Mouse (Mus musculus): ENCODE measurements at regions not wholly inside any gene's neighbourhood (a gene's known extent, or its start where the extent isn't known, plus 50 kb on each side); places are given as distances from the start of the nearest gene placed in this dataset.
A peak's percentile ranks its signal among the peaks of the same experiment; 100 is the strongest.

- Histone ChIP-seq H3K9ac (ENCODE audit: insufficient read depth, low read depth, low read length, poor library complexity, severe bottlenecking) (no peak overlapping the region), H3K4me1 (ENCODE audit: control insufficient read depth in 2 of 2, insufficient read depth in 2 of 2, low read length in 2 of 2, poor library complexity in 1 of 2) (no peaks in the 10 kb centered on the region), H3K9me3 (ENCODE audit: control insufficient read depth, insufficient read depth, low read depth, low read length) (no peaks in the 10 kb centered on the region), H3K27ac (ENCODE audit: insufficient read depth, low read depth, low read length, poor library complexity, severe bottlenecking) (no peak overlapping the region), H3K36me3 (ENCODE audit: control insufficient read depth, insufficient read depth, low read length, poor library complexity, severe bottlenecking) (no peaks in the 10 kb centered on the region), H3K4me3 (ENCODE audit: insufficient read depth in 1 of 2, low read depth in 1 of 2, low read length in 2 of 2, poor library complexity in 1 of 2, severe bottlenecking in 1 of 2) (no peak overlapping the region)
- no peak for DNase-seq (ENCODE audit: low read depth, low spot score)
- in situ Hi-C loops (cut with MboI; ENCODE audit: low sequenced_read_pairs in 2 of 2, unreplicated experiment in 2 of 2) = no loop called here
- TF ChIP-seq HCFC1 (IDR thresholded peaks at IDR 0.05; ENCODE audit: borderline replicate concordance, insufficient read depth, low read length) (no peak), CHD2 (IDR thresholded peaks at IDR 0.05; ENCODE audit: low read depth, low read length) (no peak), ZNF384 (IDR thresholded peaks at IDR 0.05; ENCODE audit: low read depth, low read length) (no peak), ZC3H11A (IDR thresholded peaks at IDR 0.05; ENCODE audit: borderline replicate concordance, low read depth, low read length) (no peak), MAFK (IDR thresholded peaks at IDR 0.05; ENCODE audit: insufficient read depth, low read depth, low read length) (no peak)
Measured at GRCm38 (mm10) chr3:134630135-134630516, 198.7 kb upstream of the Tacr3 start.

GRCm38 (mm10) chr3:134648727-134649445 lies 179.9 kb upstream of the Tacr3 start:
- no peaks in the 10 kb centered on the region for H3K9me3 ChIP-seq (ENCODE audit: control insufficient read depth, insufficient read depth, low read depth, low read length)
- TF ChIP-seq ZNF384 (IDR thresholded peaks at IDR 0.05; ENCODE audit: low read depth, low read length) (no peak), ZC3H11A (IDR thresholded peaks at IDR 0.05; ENCODE audit: borderline replicate concordance, low read depth, low read length) (no peak), MAFK (IDR thresholded peaks at IDR 0.05; ENCODE audit: insufficient read depth, low read depth, low read length) (no peak), HCFC1 (IDR thresholded peaks at IDR 0.05; ENCODE audit: borderline replicate concordance, insufficient read depth, low read length) (no peak), CHD2 (IDR thresholded peaks at IDR 0.05; ENCODE audit: low read depth, low read length) (no peak)
- H3K4me3 ChIP-seq (ENCODE audit: insufficient read depth in 1 of 2, low read depth in 1 of 2, low read length in 2 of 2, poor library complexity in 1 of 2, severe bottlenecking in 1 of 2) = no peak overlapping the region
- no peak overlapping the region for H3K9ac ChIP-seq (ENCODE audit: insufficient read depth, low read depth, low read length, poor library complexity, severe bottlenecking)
- in situ Hi-C loops (cut with MboI; ENCODE audit: low sequenced_read_pairs in 2 of 2, unreplicated experiment in 2 of 2) = no loop called here
- H3K27ac ChIP-seq (ENCODE audit: insufficient read depth, low read depth, low read length, poor library complexity, severe bottlenecking) = no peak overlapping the region
- no peaks in the 10 kb centered on the region for H3K4me1 ChIP-seq (ENCODE audit: control insufficient read depth in 2 of 2, insufficient read depth in 2 of 2, low read length in 2 of 2, poor library complexity in 1 of 2)
- peak; percentile 11 for DNase-seq (ENCODE audit: low read depth, low spot score)
- no peaks in the 10 kb centered on the region for H3K36me3 ChIP-seq (ENCODE audit: control insufficient read depth, insufficient read depth, low read length, poor library complexity, severe bottlenecking)

- H3K4me3 ChIP-seq (ENCODE audit: insufficient read depth in 1 of 2, low read depth in 1 of 2, low read length in 2 of 2, poor library complexity in 1 of 2, severe bottlenecking in 1 of 2) = no peak overlapping the region
- H3K4me1 ChIP-seq (ENCODE audit: control insufficient read depth in 2 of 2, insufficient read depth in 2 of 2, low read length in 2 of 2, poor library complexity in 1 of 2) = no peaks in the 10 kb centered on the region
- TF ChIP-seq ZNF384 (IDR thresholded peaks at IDR 0.05; ENCODE audit: low read depth, low read length) (no peak), MAFK (IDR thresholded peaks at IDR 0.05; ENCODE audit: insufficient read depth, low read depth, low read length) (no peak), HCFC1 (IDR thresholded peaks at IDR 0.05; ENCODE audit: borderline replicate concordance, insufficient read depth, low read length) (no peak), CHD2 (IDR thresholded peaks at IDR 0.05; ENCODE audit: low read depth, low read length) (no peak), ZC3H11A (IDR thresholded peaks at IDR 0.05; ENCODE audit: borderline replicate concordance, low read depth, low read length) (no peak)
- H3K36me3 ChIP-seq (ENCODE audit: control insufficient read depth, insufficient read depth, low read length, poor library complexity, severe bottlenecking) = no peaks in the 10 kb centered on the region
- H3K9ac ChIP-seq (ENCODE audit: insufficient read depth, low read depth, low read length, poor library complexity, severe bottlenecking) = no peak overlapping the region
- DNase-seq (ENCODE audit: low read depth, low spot score) = no peak
- in situ Hi-C loops (cut with MboI; ENCODE audit: low sequenced_read_pairs in 2 of 2, unreplicated experiment in 2 of 2) = no loop called here
- H3K27ac ChIP-seq (ENCODE audit: insufficient read depth, low read depth, low read length, poor library complexity, severe bottlenecking) = no peak overlapping the region
- H3K9me3 ChIP-seq (ENCODE audit: control insufficient read depth, insufficient read depth, low read depth, low read length) = no peaks in the 10 kb centered on the region
Measured at GRCm38 (mm10) chr3:134654051-134654450, 174.8 kb upstream of the Tacr3 start.

DNA sequence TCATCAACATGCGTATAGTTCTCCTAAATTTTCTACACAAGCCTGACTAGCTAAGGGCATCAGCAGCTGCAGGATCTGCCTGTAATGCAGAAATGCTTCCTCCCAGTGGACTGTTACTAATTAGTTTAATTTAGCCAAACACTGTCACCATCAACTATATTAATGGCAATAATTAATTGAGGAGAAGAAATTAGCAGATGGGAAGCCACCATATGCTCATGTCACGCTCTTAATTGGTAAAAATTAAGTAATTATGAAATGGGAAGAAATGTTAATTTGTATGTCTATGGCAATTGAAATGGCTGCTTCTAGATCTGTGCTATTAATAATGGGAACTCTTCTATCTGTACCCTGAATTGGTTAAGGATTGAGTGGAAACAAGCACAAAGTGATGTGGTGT lies 133.9 kb upstream of the Tacr3 start:
- TF ChIP-seq HCFC1 (IDR thresholded peaks at IDR 0.05; ENCODE audit: borderline replicate concordance, insufficient read depth, low read length) (no peak), MAFK (IDR thresholded peaks at IDR 0.05; ENCODE audit: insufficient read depth, low read depth, low read length) (no peak), CHD2 (IDR thresholded peaks at IDR 0.05; ENCODE audit: low read depth, low read length) (no peak), ZC3H11A (IDR thresholded peaks at IDR 0.05; ENCODE audit: borderline replicate concordance, low read depth, low read length) (no peak), ZNF384 (IDR thresholded peaks at IDR 0.05; ENCODE audit: low read depth, low read length) (no peak)
- H3K36me3 ChIP-seq (ENCODE audit: control insufficient read depth, insufficient read depth, low read length, poor library complexity, severe bottlenecking) = no peaks in the 10 kb centered on the region
- no peak overlapping the region for H3K4me3 ChIP-seq (ENCODE audit: insufficient read depth in 1 of 2, low read depth in 1 of 2, low read length in 2 of 2, poor library complexity in 1 of 2, severe bottlenecking in 1 of 2)
- H3K4me1 ChIP-seq (ENCODE audit: control insufficient read depth in 2 of 2, insufficient read depth in 2 of 2, low read length in 2 of 2, poor library complexity in 1 of 2) = no peaks in the 10 kb centered on the region
- in situ Hi-C loops (cut with MboI; ENCODE audit: low sequenced_read_pairs in 2 of 2, unreplicated experiment in 2 of 2) = no loop called here
- no peak for DNase-seq (ENCODE audit: low read depth, low spot score)
- H3K9ac ChIP-seq (ENCODE audit: insufficient read depth, low read depth, low read length, poor library complexity, severe bottlenecking) = no peak overlapping the region
- no peaks in the 10 kb centered on the region for H3K9me3 ChIP-seq (ENCODE audit: control insufficient read depth, insufficient read depth, low read depth, low read length)
- H3K27ac ChIP-seq (ENCODE audit: insufficient read depth, low read depth, low read length, poor library complexity, severe bottlenecking) = no peak overlapping the region
